In the genomic region with DNA sequence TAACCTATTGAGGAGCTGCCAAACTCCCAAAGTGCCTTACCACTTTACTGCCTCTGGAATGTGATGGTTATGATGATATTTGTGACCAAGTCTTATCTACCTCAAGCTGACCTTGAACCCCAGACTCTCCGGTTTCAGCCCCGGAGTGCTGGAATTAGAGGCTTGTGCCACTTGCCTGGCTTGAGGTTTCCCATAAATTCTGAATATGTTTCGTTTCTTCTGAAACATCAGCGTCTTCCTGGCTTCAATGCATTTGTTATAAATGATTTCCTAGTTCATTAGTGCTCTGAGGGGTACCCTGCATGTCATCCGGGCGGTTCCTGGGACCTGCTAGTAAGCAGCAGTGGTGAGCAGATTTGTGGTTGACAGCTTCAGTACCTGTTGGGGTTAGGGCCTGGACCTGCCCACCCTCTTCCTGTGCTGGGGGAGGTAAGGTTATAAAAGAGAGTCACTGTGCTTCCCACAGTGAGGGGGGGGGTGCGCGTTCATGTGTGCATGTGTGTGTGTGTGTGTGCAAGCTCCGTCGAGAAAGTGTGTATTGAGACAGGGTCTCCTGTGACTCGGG, we compare ENCODE assay signal across 9 mouse cellular contexts. TPM values are rescaled to one million over a fixed set of nuclear protein-coding genes. Genes with fewer than 3 reads are reported as not detected.
DNase-seq lines count a peak whose midpoint lies in the region; ATAC-seq and TF ChIP-seq lines count a peak whose summit lies in the region.
"Had no signal": no experiment of that assay in that cellular context is flagged by ENCODE, and none has a peak within 500 bp of the region (broad histone marks: within the 10 kb centered on the region; RNA-seq: fewer than 3 reads in every experiment).

No protein-coding gene starts in this region.

- H3K4me2 ChIP-seq in heart, embryonic 13.5 days: peak overlapping the region; percentile 80
- peak overlapping the region; percentile 94 for H3K4me2 ChIP-seq in liver, embryonic 13.5 days

- H3K9ac ChIP-seq in heart, embryonic 13.5 days: peak overlapping the region; percentile 94
- peak overlapping the region; percentile 86 for H3K9ac ChIP-seq in liver, embryonic 13.5 days

- 80% methylated on average over 11 of the region's 11 CpGs for WGBS in heart, embryonic 13.5 days
- WGBS in liver, embryonic 13.5 days (ENCODE audit: insufficient replicate concordance): 54% methylated on average over 11 of the region's 11 CpGs
- 42% methylated on average over 11 of the region's 11 CpGs for WGBS in thymus, adult 2 months

- no peaks in the 10 kb centered on the region for H3K9me3 ChIP-seq in heart, embryonic 13.5 days
- H3K9me3 ChIP-seq in E14TG2a.4 (ENCODE audit: low read length): no peaks in the 10 kb centered on the region
- no peaks in the 10 kb centered on the region for H3K9me3 ChIP-seq in liver, embryonic 13.5 days (replicated peaks)

- no peak for TF ChIP-seq CTCF in E14TG2a.4 (conservative IDR thresholded peaks at IDR 0.05; ENCODE audit: low read length)
- no peak for TF ChIP-seq CTCF in embryonic fibroblast, embryonic 13.5 days (IDR thresholded peaks at IDR 0.05; ENCODE audit: borderline replicate concordance, insufficient read depth, low read length)
- no peak for TF ChIP-seq CTCF in thymus, adult 2 months (IDR thresholded peaks at IDR 0.05; ENCODE audit: borderline replicate concordance, control insufficient read depth, extremely low read depth, insufficient read depth, low read length, poor library complexity)

- peaks cover 64% of the 10 kb centered on the region for H3K4me1 ChIP-seq in heart, embryonic 13.5 days
- peaks cover 65% of the 10 kb centered on the region for H3K4me1 ChIP-seq in E14TG2a.4 (replicated peaks; ENCODE audit: low read depth, low read length)
- peaks cover 25% of the 10 kb centered on the region; the same call in 1 of the 2 replicates for H3K4me1 ChIP-seq in embryonic fibroblast, embryonic 13.5 days (ENCODE audit: control insufficient read depth, insufficient read depth, low read length)
- peaks cover 82% of the 10 kb centered on the region for H3K4me1 ChIP-seq in liver, embryonic 13.5 days (replicated peaks)
- H3K4me1 ChIP-seq in thymus, adult 2 months (replicated peaks; ENCODE audit: control insufficient read depth, insufficient read depth, low read length): peaks cover 56% of the 10 kb centered on the region

- no peak for DNase-seq in heart, postnatal 36 days
- DNase-seq in liver, embryonic 13.5 days: no peak
- DNase-seq in ovary, postnatal 36 days (ENCODE audit: low spot score): no peak
- no peak for DNase-seq in thymus, adult 2 months
- DNase-seq in retina, embryonic 14.5 days (ENCODE audit: low spot score): no peak

- peak overlapping the region; percentile 86 for H3K4me3 ChIP-seq in heart, embryonic 13.5 days
- H3K4me3 ChIP-seq in E14TG2a.4 (replicated peaks; ENCODE audit: low read length): peak overlapping the region; percentile 87; the same call in 1 of the 2 replicates
- peak overlapping the region; percentile 91 for H3K4me3 ChIP-seq in embryonic fibroblast, embryonic 13.5 days (ENCODE audit: insufficient read depth, low read length)
- H3K4me3 ChIP-seq in liver, embryonic 13.5 days (replicated peaks): peak overlapping the region; percentile 78
- no peak overlapping the region for H3K4me3 ChIP-seq in thymus, adult 2 months (ENCODE audit: control insufficient read depth, insufficient read depth, low read length)

- no peak overlapping the region for H3K27ac ChIP-seq in heart, embryonic 13.5 days (replicated peaks)
- no peak overlapping the region for H3K27ac ChIP-seq in embryonic fibroblast, embryonic 13.5 days (ENCODE audit: insufficient read depth, low read length)
- no peak overlapping the region for H3K27ac ChIP-seq in liver, embryonic 13.5 days
- H3K27ac ChIP-seq in thymus, adult 2 months (ENCODE audit: control insufficient read depth, insufficient read depth, low read length): no peak overlapping the region

- H3K27me3 ChIP-seq in heart, embryonic 13.5 days (replicated peaks): no peaks in the 10 kb centered on the region
- 0 out of 2 replicates have a peak, but pooled peaks cover 9% of the 10 kb centered on the region for H3K27me3 ChIP-seq in E14TG2a.4 (ENCODE audit: insufficient read depth, low read length)
- H3K27me3 ChIP-seq in liver, embryonic 13.5 days: no peaks in the 10 kb centered on the region
- H3K27me3 ChIP-seq in thymus, adult 2 months (ENCODE audit: control insufficient read depth, insufficient read depth, low read length): no peaks in the 10 kb centered on the region

- no peak for ATAC-seq in heart, embryonic 13.5 days (ENCODE audit: extremely low read depth, insufficient number of reproducible peaks, low FRiP score, low TSS enrichment)
- ATAC-seq in liver, embryonic 13.5 days (ENCODE audit: low read depth): no peak

- intact Hi-C loops in heart, postnatal 36 days (cut with DNase I): loop anchor here (2.0 to 5.0 kb wide), 3 partner anchors 17 to 64 kb away; partner anchors contain the start of genes Hps4, Srrd and Tfip11

- TF ChIP-seq POLR2A in embryonic fibroblast, embryonic 13.5 days (IDR thresholded peaks at IDR 0.05; ENCODE audit: low read depth, low read length): no peak
- TF ChIP-seq POLR2A in thymus, adult 2 months (IDR thresholded peaks at IDR 0.05; ENCODE audit: control insufficient read depth, extremely low read depth, insufficient read depth, low read length, poor library complexity): no peak

- H3K36me3 ChIP-seq in heart, embryonic 13.5 days: no peaks in the 10 kb centered on the region
- no peaks in the 10 kb centered on the region; the same call in 1 of the 2 replicates for H3K36me3 ChIP-seq in E14TG2a.4 (ENCODE audit: insufficient read depth, low read length)
- H3K36me3 ChIP-seq in liver, embryonic 13.5 days: no peaks in the 10 kb centered on the region
- no peaks in the 10 kb centered on the region for H3K36me3 ChIP-seq in thymus, adult 2 months (ENCODE audit: control insufficient read depth, insufficient read depth, low read length)

RNA-seq across cellular contexts. Expression of gene Tpst2, which starts 1.5 kb away (rescaled TPM):
- 36.8 and 37.5 TPM in 2 replicates for polyA plus RNA-seq in heart, embryonic 13.5 days (2015; fragmentation: Nextera tagmentation; extraction: Ambion mirVana)
- 10 to 100 TPM; 39.1 to 42.0 TPM for total RNA-seq in heart, postnatal 36 days (2021)
- polyA plus RNA-seq in embryonic fibroblast, embryonic 13.5 days (2011; ENCODE audit: insufficient read length, low read depth, missing spikeins): 39.6 and 48.3 TPM in 2 replicates
- 35.4 and 36.0 TPM in 2 replicates for polyA plus RNA-seq in liver, embryonic 13.5 days (2015; fragmentation: Nextera tagmentation; extraction: Ambion mirVana)
- polyA plus RNA-seq in thymus, adult 2 months (2012; rRNA removed): 62.7 and 63.5 TPM in 2 replicates

RNA-seq across cellular contexts. Expression of gene Crybb1, which starts 22.4 kb away (rescaled TPM):
- 1.2 and 2.2 TPM in 2 replicates for polyA plus RNA-seq in heart, embryonic 13.5 days (2015; fragmentation: Nextera tagmentation; extraction: Ambion mirVana)
- total RNA-seq in heart, postnatal 36 days (2021): 1 to 10 TPM in 1 of 2 experiments, under 1 TPM in 1; 0.80 to 3.4 TPM
- not detected in 2 replicates for polyA plus RNA-seq in embryonic fibroblast, embryonic 13.5 days (2011; ENCODE audit: insufficient read length, low read depth, missing spikeins)
- polyA plus RNA-seq in liver, embryonic 13.5 days (2015; fragmentation: Nextera tagmentation; extraction: Ambion mirVana): 0.23 and 0.30 TPM in 2 replicates
- 0.15 and 0.40 TPM in 2 replicates for polyA plus RNA-seq in thymus, adult 2 months (2012; rRNA removed)
- total RNA-seq: neutrophil, adult 5-6 weeks had no signal

RNA-seq across cellular contexts. Expression of gene Cryba4, which starts 25.7 kb away (rescaled TPM):
- 1.6 and 1.9 TPM in 2 replicates for polyA plus RNA-seq in heart, embryonic 13.5 days (2015; fragmentation: Nextera tagmentation; extraction: Ambion mirVana)
- total RNA-seq in heart, postnatal 36 days (2021): 1 to 10 TPM; 6.0 to 9.8 TPM
- polyA plus RNA-seq in embryonic fibroblast, embryonic 13.5 days (2011; ENCODE audit: insufficient read length, low read depth, missing spikeins): not detected in 2 replicates
- polyA plus RNA-seq in liver, embryonic 13.5 days (2015; fragmentation: Nextera tagmentation; extraction: Ambion mirVana): 0.33 and 0.60 TPM in 2 replicates
- polyA plus RNA-seq in thymus, adult 2 months (2012; rRNA removed): 0.41 and 3.1 TPM in 2 replicates

RNA-seq across cellular contexts. Expression of gene Tfip11, which starts 48.2 kb away (rescaled TPM):
- 17.8 and 19.4 TPM in 2 replicates for polyA plus RNA-seq in heart, embryonic 13.5 days (2015; fragmentation: Nextera tagmentation; extraction: Ambion mirVana)
- total RNA-seq in heart, postnatal 36 days (2021): 10 to 100 TPM; 17.9 to 21.7 TPM
- polyA plus RNA-seq in embryonic fibroblast, embryonic 13.5 days (2011; ENCODE audit: insufficient read length, low read depth, missing spikeins): 15.6 and 21.8 TPM in 2 replicates
- 14.1 and 15.7 TPM in 2 replicates for polyA plus RNA-seq in liver, embryonic 13.5 days (2015; fragmentation: Nextera tagmentation; extraction: Ambion mirVana)
- polyA plus RNA-seq in thymus, adult 2 months (2012; rRNA removed): 58.9 and 63.2 TPM in 2 replicates
